Mouse (Mus musculus) C2C12 (cell line): Measurements from ENCODE around the gene Atp2b2.

Experiments
- CTCF ChIP-seq: IDR thresholded peaks from one replicate; pipeline ENCODE4 v1.5.1; 2011; ENCODE audit not compliant: control insufficient read depth, insufficient read depth, insufficient read length
- FOSL1 ChIP-seq: IDR thresholded peaks from one replicate; pipeline ENCODE4 v1.8.0; 2011; ENCODE audit warnings: mild to moderate bottlenecking, low read length; ENCODE audit not compliant: poor library complexity, insufficient read depth, severe bottlenecking
- MAX ChIP-seq: IDR thresholded peaks from one replicate; pipeline ENCODE4 v1.6.1; 2011; ENCODE audit warnings: mild to moderate bottlenecking, control low read depth
- USF1 ChIP-seq: IDR thresholded peaks from one replicate; pipeline ENCODE4 v1.6.1; 2011; ENCODE audit warnings: low read depth, mild to moderate bottlenecking, control low read depth, moderate library complexity

DNA sequence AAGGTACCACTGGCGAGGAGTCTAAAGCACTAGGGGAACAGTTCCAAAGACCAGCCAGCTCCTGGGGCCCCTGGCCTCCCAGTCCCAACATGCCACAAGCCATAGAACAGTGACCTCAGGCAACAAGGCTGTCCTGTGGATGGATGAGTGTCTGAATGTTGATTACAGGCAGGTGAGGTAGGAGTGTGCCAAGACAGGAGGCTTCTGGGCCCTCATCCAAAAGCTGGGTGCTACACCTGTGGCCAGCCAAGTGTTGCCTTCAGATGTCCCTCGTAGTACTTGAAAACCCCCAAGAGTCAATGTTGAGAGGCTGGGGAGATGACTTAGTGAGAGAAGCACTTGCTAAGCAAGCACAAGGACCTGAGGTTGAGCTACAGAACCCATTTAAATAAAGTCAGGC is 80.8 kb downstream of the Atp2b2 start:
- TF ChIP-seq CTCF (no peak), FOSL1 (no peak), MAX (no peak), USF1 (no peak)
